Mouse (Mus musculus) hematopoietic stem cell, adult 5-6 weeks (primary cell): ENCODE results near the gene Nif3l1. TPM values are rescaled to one million over a fixed set of nuclear protein-coding genes. Genes with fewer than 3 reads are reported as not detected.

Experiments
- ATAC-seq, 2 experiments: fragments of 125-278 bp in 1 of 2; replicated peaks in 1 of 2; 2 replicates each; pipeline ENCODE4 v1.8.0; 2016 to 2017; ENCODE audit warnings: inconsistent platforms in 2 of 2, mild to moderate bottlenecking in 2 of 2, moderate number of reproducible peaks in 2 of 2, low read depth in 1 of 2, moderate TSS enrichment in 1 of 2; ENCODE audit not compliant: low FRiP score in 2 of 2, poor library complexity in 2 of 2, severe bottlenecking in 2 of 2, insufficient read depth in 1 of 2, low TSS enrichment in 1 of 2
- total RNA-seq: library from RNA; stranded (forward); fragments of 172-1452, 232-1000 nt; gene quantifications from 2 replicates; pipeline ENCODE4 v1.2.3, GENCODE M21; 2017

The Nif3l1 gene
- total RNA-seq = 50.2 and 67.7 TPM in 2 replicates

GRCm38 (mm10) chr1:58445143-58445722, at the start of gene Nif3l1, which contains the start of gene Ppil3:
Gene Nif3l1 (plus strand): TSS chr1:58445151.
Gene Ppil3 (minus strand): TSS chr1:58445486.
- ATAC-seq = peak; percentile 95 to 96

DNA sequence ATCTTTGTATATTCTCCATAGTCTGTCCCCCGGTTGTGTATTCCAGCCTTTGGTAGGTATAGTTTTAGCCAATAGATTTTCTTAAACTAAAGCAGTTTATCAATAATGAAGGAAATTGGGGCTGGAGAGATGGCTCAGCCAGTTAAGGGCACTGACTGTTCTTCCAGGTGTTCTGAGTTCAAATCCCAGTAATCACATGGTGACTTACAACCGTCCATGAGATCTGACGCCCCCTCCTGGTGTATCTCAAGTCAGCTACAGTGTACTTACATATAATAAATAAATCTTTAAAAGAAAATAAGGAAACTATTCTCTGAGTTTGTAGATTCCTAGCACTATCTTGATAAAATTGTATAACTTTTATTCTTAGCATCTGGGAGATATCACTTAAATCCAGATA, 49.6 kb upstream of the Nif3l1 start:
- no peak for ATAC-seq

DNA sequence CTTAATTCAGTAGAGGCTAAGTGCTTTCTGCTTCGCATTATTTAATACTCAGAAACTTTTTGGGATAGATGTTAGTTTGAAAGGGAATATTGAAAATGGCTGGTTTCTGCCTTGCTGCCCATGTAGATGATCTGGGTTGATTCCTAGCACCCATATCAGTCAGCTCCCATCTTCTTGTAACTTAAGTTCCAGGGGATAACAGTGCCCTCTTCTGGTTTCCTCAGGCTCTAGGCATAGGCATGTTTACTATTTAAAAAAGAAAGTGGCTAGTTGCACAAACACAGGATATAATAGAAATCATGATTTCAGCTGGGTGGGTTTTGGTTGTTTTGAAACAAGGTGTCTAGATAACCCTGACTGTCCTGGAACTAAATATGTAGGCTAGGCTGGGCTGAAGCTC, 48.8 kb upstream of the Nif3l1 start:
- no peak for ATAC-seq

DNA sequence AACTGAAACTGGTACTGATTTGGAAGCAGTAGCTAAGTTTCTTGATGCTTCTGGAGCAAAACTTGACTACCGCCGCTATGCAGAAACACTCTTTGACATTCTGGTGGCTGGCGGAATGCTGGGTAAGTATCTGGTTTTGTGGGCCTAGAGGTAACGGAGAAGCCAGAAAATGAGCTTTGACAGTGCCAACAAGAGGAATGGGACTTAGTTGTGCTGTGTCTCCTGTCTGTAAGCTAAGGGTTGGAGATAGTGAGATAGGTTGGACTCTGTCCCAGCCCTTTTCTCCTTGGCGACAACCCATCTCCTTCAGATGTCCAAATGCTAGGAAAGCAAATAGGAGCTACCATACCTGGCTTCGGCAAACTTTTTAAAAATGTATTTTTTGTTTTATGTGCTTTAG, 47.2 kb upstream of the Nif3l1 start:
- ATAC-seq = no peak

DNA sequence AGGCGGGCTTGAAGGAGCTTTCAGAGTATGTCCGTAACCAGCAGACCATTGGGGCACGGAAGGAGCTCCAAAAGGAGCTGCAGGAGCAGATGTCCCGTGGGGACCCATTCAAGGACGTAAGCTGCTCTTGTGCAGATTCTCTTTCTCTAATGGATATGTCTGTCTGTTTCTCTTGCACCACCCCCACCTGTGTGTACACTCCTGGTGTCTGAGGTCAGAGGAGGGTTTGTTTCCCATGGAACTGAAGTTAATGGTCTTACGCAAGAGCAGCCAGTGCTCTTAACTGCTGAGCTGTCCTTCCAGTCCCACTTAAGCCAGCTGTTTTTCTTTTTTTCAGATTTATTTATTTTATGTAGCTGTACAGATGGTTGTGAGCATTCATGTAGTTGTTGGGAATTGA, 43.6 kb upstream of the Nif3l1 start:
- no peak for ATAC-seq

GRCm38 (mm10) chr1:58403745-58404144, 41.2 kb upstream of the Nif3l1 start:
- ATAC-seq = no peak

- no peak for ATAC-seq
Observed at GRCm38 (mm10) chr1:58407321-58407720, 37.6 kb upstream of the Nif3l1 start.

- no peak for ATAC-seq
Observed at GRCm38 (mm10) chr1:58408141-58408540, 36.8 kb upstream of the Nif3l1 start.

- ATAC-seq = no peak
Observed at GRCm38 (mm10) chr1:58409553-58410197, 35.3 kb upstream of the Nif3l1 start.

GRCm38 (mm10) chr1:58410198-58410588, 34.8 kb upstream of the Nif3l1 start:
- no peak for ATAC-seq

DNA sequence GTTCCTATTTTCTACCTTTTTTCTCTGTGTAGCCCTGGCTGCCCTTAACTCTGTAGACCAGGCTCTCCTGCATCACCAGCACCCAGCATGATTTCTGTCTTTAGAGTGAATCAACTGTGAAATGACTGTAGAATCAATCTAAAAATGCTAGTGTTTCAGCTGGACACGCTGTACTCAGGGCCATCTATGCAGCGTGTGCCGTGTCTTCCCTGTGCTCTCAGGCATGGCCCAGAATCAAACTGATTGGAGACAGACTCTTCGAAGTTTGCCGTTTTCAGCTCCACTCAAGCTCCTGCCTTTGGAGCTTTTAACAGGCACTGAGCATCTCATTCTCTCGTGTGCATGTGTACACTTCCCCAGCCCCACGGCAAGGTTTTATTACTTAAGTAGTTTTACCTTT, 34.2 kb upstream of the Nif3l1 start:
- ATAC-seq = no peak

- ATAC-seq = no peak
Observed at GRCm38 (mm10) chr1:58415442-58415841, 29.5 kb upstream of the Nif3l1 start.

DNA sequence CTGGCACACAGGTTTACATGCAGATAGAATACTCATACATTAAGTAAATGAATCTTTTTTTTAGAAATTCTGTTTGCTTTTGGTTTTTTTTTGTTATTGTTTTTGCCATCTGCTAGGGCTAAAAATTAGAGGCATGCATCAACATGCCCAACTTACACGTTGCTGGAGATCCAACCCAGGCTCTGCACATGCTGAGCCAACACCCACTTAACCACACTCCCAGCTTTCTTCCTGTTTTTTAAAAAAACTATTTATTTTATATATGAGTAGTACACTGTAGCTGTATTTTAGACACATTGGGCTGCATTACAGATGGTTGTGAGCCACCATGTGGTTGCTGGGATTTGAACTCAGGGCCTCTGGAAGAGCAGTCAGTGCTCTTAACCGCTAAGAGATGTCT, 28.9 kb upstream of the Nif3l1 start:
- peak in 1 of 2 experiments; percentile 43; a peak in 1 of 4 replicates for ATAC-seq

DNA sequence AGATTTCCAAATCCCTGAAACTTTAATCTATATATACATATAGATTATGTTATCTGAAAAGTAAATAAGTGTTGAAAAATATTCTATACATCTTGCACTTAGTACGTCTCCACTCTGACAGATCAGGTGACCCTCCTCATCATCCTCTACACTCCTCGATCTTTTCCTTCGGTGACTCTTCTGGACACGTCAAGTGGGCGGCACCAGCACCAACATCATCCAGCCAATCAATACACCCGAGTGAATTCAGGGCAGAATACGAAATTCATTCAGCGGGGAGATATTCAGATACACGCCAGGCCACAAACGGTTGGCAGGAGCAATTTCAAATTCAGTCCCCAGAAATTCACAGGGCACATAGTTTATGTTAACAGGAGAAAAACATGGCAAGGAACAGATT, 24.9 kb upstream of the Nif3l1 start:
- no peak for ATAC-seq

DNA sequence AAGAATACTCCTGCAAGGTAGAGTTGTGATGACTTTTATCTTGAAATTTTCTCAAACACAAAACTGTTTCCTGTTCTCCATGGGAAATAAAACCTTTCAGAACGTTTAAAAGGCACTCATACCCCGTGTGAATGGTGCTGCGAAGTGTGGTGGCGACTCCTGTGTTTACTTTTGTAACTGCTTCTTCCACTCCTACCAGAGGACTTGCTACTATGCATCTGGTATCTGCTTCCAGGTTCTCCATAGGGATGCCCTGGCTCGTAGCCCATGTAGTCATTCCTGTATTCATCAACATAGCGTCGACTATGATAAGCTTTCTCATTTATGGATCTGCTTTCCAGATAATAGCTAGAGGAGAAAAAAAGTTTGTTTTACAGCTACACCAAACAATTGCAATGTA, 24.0 kb upstream of the Nif3l1 start:
- ATAC-seq = no peak

DNA sequence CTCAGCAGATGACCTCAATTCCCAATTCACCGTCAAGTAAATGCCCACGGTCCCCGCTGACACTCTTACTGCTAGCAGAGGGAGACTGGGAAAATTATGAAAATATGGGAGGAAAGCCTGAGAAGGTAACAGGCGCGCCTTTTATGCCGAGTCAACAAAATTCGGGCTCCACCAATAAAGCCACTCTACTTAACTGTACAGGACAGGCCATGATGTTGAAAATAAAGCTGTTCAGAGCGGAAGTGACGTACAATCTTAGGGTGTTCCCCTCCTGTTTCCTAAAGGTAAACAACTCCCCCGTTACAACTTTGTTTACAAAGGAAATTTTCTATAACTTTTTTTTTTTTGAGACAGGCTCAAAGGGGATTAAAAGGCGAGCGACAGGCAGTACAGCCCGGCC, 22.1 kb upstream of the Nif3l1 start:
- peak; percentile 59 to 76 for ATAC-seq

GRCm38 (mm10) chr1:58423371-58424248, 21.3 kb upstream of the Nif3l1 start, which contains the start of gene Clk1:
Gene Clk1 (minus strand): TSS chr1:58424066.
- ATAC-seq = peak; percentile 79

DNA sequence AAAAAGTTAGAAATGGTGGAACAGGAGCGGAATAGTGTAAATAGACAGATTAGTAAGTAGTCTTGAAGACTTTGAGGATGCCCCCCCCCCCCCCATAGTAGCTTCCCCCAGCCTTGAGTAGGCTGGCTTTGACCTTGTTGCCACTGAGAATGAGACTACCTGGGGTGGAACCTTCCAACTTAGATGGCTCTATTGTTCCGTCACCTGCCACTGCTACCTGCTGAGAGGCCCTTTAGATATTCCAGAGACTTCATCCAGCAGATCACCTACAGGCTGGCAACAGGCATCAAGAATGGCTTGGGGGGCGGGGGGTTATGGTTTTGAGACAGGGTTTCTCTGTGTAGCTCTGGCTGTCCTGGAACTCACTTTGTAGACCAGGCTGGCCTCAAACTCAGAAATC, 20.4 kb upstream of the Nif3l1 start:
- ATAC-seq = no peak
